Mouse (Mus musculus): ENCODE results near the gene Rita1. TPM values are rescaled to one million over a fixed set of nuclear protein-coding genes. Genes with fewer than 3 reads are reported as not detected.
A peak's percentile ranks its signal among the peaks of the same experiment; 100 is the strongest.

The Rita1 gene
- polyA plus RNA-seq, 1 experiment from 2014 or later: 25.1 TPM

DNA sequence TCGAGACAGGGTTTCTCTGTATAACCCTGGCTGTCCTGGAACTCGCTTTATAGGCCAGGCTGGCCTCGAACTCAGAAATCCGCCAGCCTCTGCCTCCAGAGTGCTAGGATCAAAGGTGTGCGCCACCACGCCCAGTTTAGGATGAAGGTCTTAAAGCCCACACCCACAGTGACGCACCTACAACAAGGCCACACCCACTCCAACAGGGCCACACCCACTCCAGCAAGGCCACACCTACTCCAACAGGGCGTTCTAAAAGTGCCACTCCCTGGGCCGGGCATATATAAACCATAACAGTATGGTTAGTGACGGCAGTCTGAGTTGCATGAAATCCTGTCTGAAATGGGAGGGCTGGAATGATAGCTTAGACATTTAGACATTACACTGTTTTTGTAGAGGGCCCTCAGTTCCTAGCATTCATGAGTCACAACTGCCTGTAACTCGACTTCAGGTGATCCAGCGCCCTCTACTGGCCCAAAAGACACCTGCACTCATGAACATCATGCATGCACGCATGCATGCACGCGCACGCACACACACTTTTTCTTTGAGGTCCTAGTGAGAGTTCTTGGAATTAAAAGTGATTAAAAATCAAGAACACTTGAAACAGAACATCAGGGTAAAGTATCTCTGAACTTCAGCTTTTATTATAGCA lies 21.9 kb downstream of the Rita1 start:
- no peak for ATAC-seq (ENCODE audit: low read depth)
- Histone ChIP-seq H3K4me2 (no peak overlapping the region), H3K4me1 (replicated peaks) (peaks cover 31% of the 10 kb centered on the region), H3K4me3 (no peak overlapping the region), H3K9ac (no peak overlapping the region), H3K27me3 (no peaks in the 10 kb centered on the region), H3K27ac (replicated peaks) (no peak overlapping the region), H3K9me3 (0 out of 2 replicates have a peak, but pooled peaks cover 4% of the 10 kb centered on the region), H3K36me3 (0 out of 2 replicates have a peak, but pooled peaks cover 2% of the 10 kb centered on the region)
- 76% methylated on average over 16 of the region's 16 CpGs for WGBS

DNA sequence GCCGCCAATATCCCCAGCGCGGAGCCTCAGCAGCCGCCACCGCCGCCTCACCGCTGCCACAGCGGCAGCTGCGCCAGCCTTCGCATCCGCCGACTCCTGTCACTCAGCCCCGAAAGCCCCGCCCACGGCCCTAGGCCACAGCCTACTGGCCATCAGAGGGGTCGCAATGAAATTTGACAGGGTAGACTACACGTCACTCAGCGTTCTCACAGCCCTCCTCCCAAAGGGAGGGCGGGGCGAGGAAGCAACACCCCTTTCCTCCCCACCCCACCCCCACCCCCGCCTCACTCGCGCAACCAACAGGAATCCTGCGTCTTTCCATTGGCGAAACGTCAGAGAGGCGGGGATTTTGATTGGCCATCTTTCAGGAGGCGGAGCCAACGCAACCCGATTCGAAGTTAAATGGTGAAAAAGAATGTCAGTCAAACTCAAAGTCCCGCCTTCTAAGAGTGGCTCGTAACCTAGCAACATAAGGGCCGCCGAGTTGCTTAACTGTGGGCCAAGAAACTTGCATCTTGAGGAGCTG lies 23.8 kb downstream of the Rita1 start, which contains the start of the genes Tpcn1 and Iqcd:
TSS of gene Tpcn1 (minus strand) at position 105 of the 526 bp plus-strand sequence.
TSS of gene Iqcd (plus strand) at position 448 of the 526 bp plus-strand sequence.
- under 1% methylated on average over 35 of the region's 35 CpGs for WGBS
- ATAC-seq (ENCODE audit: low read depth): peak; percentile 97
- H3K4me2 ChIP-seq: peak within 1 kb of the TSS; percentile 95
- H3K4me1 ChIP-seq (replicated peaks): peaks cover 44% of the 10 kb centered on the region
- H3K27ac ChIP-seq (replicated peaks): peak within 1 kb of the TSS; percentile 86
- H3K4me3 ChIP-seq: peak within 1 kb of the TSS; percentile 91
- H3K9ac ChIP-seq: peak within 1 kb of the TSS; percentile 93
- H3K36me3 ChIP-seq: peaks cover 15% of the 10 kb centered on the region
- no peaks in the 10 kb centered on the region for H3K27me3 ChIP-seq
- 0 out of 2 replicates have a peak, but pooled peaks cover 4% of the 10 kb centered on the region for H3K9me3 ChIP-seq

DNA sequence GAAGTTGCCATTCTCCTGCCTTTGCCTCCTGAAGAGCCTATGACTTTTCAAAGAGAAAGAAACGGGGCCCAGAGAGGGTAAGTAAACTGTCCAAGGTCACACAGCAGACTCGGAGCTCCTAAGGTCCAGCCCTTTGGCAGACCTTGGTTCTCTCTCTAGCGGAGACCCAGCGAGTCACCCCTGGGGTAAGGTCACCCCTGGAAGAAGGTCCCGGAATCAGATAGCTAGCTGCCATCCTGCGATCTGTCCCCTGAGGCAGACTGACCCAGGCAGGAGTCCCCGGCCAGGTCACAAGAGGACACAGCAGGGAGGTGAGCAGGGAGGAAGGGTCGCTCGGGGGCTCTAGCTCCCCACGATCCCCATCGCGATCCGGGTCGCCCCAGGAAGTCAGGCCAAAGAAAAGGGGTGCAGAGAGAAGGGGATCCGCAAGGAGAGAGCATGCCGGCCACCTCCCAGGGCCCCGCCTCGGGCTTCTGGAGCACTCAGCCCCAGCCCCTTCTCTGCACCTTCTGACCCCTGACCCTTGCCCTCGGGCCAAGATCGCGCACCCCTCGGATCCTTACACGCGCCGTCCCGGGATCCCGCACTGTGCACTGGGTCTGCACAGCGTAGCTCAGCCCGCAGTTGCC lies 24.3 kb downstream of the Rita1 start:
- Histone ChIP-seq H3K9me3 (0 out of 2 replicates have a peak, but pooled peaks cover 4% of the 10 kb centered on the region), H3K27ac (replicated peaks) (peak overlapping the region; percentile 86), H3K4me1 (replicated peaks) (peaks cover 50% of the 10 kb centered on the region), H3K27me3 (no peaks in the 10 kb centered on the region), H3K9ac (peak overlapping the region; percentile 93), H3K36me3 (peaks cover 20% of the 10 kb centered on the region), H3K4me2 (peak overlapping the region; percentile 95), H3K4me3 (peak overlapping the region; percentile 91)
- peak; percentile 4; the same call in 1 of the 2 replicates for ATAC-seq (ENCODE audit: low read depth)
- 2% methylated on average over 29 of the region's 29 CpGs for WGBS

DNA sequence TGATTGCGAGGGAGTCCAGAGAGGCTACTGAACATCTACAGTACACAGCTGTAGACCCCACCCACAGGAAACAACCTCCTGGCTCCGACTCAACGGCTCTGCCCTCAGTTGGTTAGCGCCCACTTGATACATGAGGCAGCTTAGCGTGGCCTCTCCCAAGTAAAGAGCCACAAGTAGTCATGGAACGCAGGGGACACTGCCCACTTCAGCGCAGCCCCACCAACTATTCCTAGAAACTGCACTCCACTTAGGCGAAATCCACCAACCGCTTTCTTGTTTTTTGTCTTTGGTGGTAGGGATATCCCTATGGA lies 24.8 kb downstream of the Rita1 start:
- Histone ChIP-seq H3K4me3 (peak overlapping the region; percentile 91), H3K4me1 (replicated peaks) (peaks cover 50% of the 10 kb centered on the region), H3K9me3 (0 out of 2 replicates have a peak, but pooled peaks cover 4% of the 10 kb centered on the region), H3K4me2 (peak overlapping the region; percentile 95), H3K27me3 (no peaks in the 10 kb centered on the region), H3K36me3 (peaks cover 25% of the 10 kb centered on the region), H3K27ac (replicated peaks) (peak overlapping the region; percentile 86), H3K9ac (peak overlapping the region; percentile 93)
- 36% methylated on average over 9 of the region's 9 CpGs for WGBS
- ATAC-seq (ENCODE audit: low read depth): no peak

DNA sequence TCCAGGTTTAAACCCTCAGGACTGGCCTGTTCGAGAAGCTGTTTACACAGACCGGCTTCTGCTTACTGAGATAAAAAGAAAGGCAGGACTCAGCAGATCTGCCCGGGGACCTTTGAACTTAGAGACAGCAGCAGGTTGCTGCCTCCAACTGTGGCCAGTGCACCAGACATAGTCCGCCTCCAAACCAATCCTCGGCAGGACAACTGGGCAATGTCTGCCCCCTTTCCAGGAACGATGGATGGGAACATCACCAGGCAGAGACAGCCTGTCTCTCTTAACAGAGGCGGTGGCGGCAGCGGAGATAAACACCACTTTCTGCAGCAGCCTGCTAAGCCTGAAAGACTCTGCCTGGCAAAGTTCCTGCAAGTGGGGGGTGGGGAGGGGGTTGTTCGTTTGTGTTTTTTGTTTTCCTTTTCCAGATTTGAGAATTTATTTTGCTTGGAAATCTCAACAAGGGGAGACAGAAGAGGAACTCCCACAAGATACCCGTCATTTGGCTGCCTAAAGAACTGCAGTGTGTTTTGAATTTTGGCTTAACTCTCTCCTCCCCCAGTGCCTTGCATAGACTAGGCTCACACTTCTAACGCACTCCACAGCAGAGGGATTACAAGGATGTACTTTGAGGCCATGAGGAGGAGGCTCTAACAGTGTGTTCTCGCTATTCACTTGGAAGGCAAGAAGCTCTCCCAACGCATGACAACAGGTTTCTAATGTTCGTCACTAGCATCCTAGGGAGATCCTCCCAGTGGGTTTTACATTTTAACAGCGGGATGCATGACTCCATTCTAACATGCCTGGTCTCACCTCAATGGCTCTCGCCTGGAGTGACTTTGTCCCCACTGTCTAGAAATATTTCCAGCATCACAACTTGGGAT lies 25.4 kb downstream of the Rita1 start:
- Histone ChIP-seq H3K9me3 (0 out of 2 replicates have a peak, but pooled peaks cover under 1% of the 10 kb centered on the region), H3K4me3 (peak overlapping the region; percentile 91), H3K27me3 (no peaks in the 10 kb centered on the region), H3K36me3 (peaks cover 25% of the 10 kb centered on the region), H3K4me2 (peak overlapping the region; percentile 95), H3K9ac (peak overlapping the region; percentile 93), H3K4me1 (replicated peaks) (peaks cover 54% of the 10 kb centered on the region), H3K27ac (replicated peaks) (peak overlapping the region; percentile 86)
- no peak for ATAC-seq (ENCODE audit: low read depth)
- 19% methylated on average over 17 of the region's 17 CpGs for WGBS

DNA sequence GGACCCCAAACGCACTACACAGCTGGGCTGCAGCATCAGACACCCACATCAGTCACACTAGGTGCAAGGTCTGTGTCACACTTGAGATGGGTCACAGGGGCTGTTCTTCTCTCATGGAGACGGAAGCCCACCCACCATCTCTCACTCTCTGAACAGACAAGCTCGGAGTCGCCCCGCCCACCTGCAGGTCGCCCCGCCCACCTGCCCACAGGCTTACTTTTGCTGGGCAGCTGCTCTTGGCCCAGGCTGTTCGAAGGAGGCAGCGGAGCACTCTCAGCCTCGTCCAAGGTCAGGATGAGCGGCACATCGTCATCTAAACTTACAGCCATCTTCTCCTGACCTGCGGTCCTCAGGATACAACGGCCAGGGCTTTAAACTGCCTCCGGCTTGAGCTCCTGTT lies 27.4 kb downstream of the Rita1 start:
- no peak overlapping the region for H3K9ac ChIP-seq
- H3K4me1 ChIP-seq (replicated peaks): peaks cover 74% of the 10 kb centered on the region
- 0 out of 2 replicates have a peak overlapping the region, but pooled peaks have one; percentile 33 for H3K27ac ChIP-seq (replicated peaks)
- 0 out of 2 replicates have a peak overlapping the region, but pooled peaks have one; percentile 16 for H3K4me2 ChIP-seq
- ATAC-seq (ENCODE audit: low read depth): no peak
- H3K4me3 ChIP-seq: no peak overlapping the region
- H3K27me3 ChIP-seq: no peaks in the 10 kb centered on the region
- H3K9me3 ChIP-seq: no peaks in the 10 kb centered on the region
- WGBS: 44% methylated on average over 15 of the region's 15 CpGs
- H3K36me3 ChIP-seq: peaks cover 32% of the 10 kb centered on the region

DNA sequence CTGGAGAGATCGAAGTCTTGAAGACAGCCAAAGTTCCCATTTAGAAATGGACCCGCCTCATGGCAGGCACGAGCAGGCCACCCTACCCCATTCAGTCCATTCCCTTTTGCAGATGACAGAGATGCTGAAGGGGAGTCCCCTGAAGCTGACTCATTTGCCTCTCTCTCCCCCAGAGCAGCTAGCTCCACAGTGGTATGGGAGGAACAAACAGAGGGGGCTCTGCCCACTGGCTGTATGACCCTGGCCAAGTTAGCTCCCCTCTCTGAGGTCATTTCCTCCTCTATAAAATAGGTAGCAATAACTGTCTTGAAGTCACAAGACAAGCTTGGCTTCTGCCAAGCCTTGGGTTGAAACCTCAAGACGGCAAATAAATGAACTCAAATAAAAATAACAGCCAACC lies 28.9 kb downstream of the Rita1 start:
- peaks cover 81% of the 10 kb centered on the region for H3K4me1 ChIP-seq (replicated peaks)
- no peak for ATAC-seq (ENCODE audit: low read depth)
- 92% methylated on average over 4 of the region's 4 CpGs for WGBS
- H3K4me2 ChIP-seq: no peak overlapping the region
- H3K4me3 ChIP-seq: no peak overlapping the region
- H3K9ac ChIP-seq: no peak overlapping the region
- H3K9me3 ChIP-seq: no peaks in the 10 kb centered on the region
- H3K27me3 ChIP-seq: no peaks in the 10 kb centered on the region
- peaks cover 32% of the 10 kb centered on the region for H3K36me3 ChIP-seq
- no peak overlapping the region for H3K27ac ChIP-seq (replicated peaks)

DNA sequence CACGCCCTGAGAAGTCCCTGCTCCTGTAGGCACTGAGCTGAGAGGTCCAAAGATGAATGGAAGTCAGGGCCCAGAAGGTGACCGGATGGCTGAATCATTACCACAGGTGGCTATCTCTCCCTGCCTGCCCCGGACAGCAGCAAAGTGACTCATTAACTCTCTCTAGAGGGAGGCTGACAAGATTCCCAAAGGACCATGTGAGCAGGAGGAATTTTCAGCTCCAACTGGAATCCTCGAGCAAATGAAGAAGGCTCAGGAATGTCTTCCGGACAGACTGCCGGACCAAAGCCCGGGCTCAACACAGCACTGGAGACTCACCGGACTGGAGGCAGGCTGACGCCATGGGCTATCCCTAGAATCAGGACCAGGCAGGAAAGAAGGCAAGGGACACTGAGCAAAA lies 30.4 kb downstream of the Rita1 start:
- H3K36me3 ChIP-seq: peaks cover 32% of the 10 kb centered on the region
- peaks cover 80% of the 10 kb centered on the region for H3K4me1 ChIP-seq (replicated peaks)
- WGBS: 77% methylated on average over 9 of the region's 9 CpGs

DNA sequence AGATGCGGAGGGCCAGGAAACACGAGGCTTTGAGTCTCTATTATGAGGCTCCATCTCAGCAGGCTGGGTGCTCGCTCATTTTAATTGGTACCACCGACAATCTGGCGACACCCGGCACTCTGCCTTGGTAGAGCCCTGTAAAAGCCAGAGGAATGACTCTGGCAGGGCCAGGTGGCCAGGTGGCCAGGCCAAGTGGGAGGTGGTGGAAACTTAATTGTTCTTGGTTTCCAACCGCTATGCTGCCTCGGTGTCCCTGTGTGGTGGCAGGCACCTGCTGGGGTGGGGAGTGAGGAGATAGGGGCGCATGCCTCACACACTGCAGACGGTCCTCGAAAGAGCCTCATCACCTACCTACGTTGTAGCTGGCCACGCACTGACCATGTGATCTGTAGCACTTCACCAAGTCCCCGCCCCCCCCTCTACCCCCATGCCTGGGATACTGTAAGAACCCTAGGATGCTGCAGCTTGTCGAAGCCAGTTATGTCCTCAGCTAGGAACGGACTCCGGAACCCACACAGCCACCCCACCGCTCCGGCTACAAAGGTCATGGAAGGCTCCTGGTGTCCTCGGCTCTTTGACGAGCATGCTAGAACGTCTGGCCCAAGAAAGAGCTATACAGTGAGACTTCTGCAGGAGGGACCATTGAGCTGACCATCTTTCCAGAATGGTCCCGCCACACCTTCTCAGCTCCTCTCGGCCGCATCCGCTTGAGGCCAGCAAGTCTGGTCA lies 32.3 kb downstream of the Rita1 start:
- Histone ChIP-seq H3K36me3 (peaks cover 32% of the 10 kb centered on the region), H3K9me3 (no peaks in the 10 kb centered on the region), H3K4me1 (replicated peaks) (peaks cover 72% of the 10 kb centered on the region), H3K9ac (peak overlapping the region; percentile 31; the same call in 1 of the 2 replicates), H3K4me2 (peak overlapping the region; percentile 15), H3K27ac (replicated peaks) (peak overlapping the region; percentile 85), H3K27me3 (no peaks in the 10 kb centered on the region), H3K4me3 (no peak overlapping the region)
- WGBS: 67% methylated on average over 26 of the region's 26 CpGs
- peak; percentile 60 for ATAC-seq (ENCODE audit: low read depth)

More for the DNA sequence above, 30.4 kb downstream of the Rita1 start:
- Histone ChIP-seq H3K4me3 (no peak overlapping the region), H3K27ac (replicated peaks) (no peak overlapping the region), H3K9me3 (no peaks in the 10 kb centered on the region), H3K4me2 (no peak overlapping the region), H3K9ac (no peak overlapping the region), H3K27me3 (no peaks in the 10 kb centered on the region)
- no peak for ATAC-seq (ENCODE audit: low read depth)

DNA sequence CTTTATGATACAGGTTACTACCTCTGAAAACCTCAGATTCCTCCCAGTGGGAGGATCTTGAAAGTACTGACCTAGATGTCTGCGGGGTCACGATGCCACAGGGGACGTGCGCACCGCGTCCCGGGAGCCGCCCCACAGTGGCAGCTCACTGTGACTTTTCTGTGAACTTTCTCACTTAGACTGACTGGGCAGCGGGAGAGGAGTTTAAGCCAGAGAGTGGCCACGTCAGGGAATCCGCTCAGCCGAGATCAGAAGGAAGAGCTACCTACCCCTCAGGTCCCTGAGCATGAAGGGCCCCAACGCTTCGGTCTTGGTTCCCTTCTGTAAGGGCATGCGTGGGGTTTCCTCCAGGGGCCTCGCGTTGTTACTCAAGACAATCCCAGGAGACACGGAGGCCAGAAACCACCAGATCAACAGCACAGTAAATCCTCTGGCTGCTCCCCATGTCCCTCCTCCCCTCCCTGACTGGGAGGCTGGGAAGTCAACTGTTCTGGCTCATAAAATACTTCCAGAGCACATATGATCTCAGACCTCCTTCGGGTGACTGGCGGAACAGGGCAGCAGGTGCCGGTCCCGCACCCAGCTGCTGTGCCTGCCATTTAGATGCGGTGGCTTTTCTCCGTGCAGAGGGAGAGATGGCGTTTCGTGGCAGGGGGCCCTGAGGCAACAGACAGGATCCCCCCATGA lies 33.0 kb downstream of the Rita1 start:
- Histone ChIP-seq H3K27ac (replicated peaks) (peak overlapping the region; percentile 85), H3K9ac (peak overlapping the region; percentile 31), H3K27me3 (no peaks in the 10 kb centered on the region), H3K36me3 (peaks cover 25% of the 10 kb centered on the region), H3K4me3 (no peak overlapping the region), H3K9me3 (no peaks in the 10 kb centered on the region), H3K4me2 (peak overlapping the region; percentile 15), H3K4me1 (replicated peaks) (peaks cover 69% of the 10 kb centered on the region)
- WGBS: 31% methylated on average over 26 of the region's 26 CpGs
- ATAC-seq (ENCODE audit: low read depth): peak; percentile 68

Measured in neural tube, embryonic 13.5 days (tissue).